Mouse (Mus musculus) brain, embryonic 18.5 days (tissue): ENCODE measurements around the gene Tmem88b.
A peak's percentile ranks its signal among the peaks of the same experiment; 100 is the strongest.

Experiments used
- DNase-seq: peaks from one replicate; pipeline ENCODE4 v3.0.0-alpha.2; 2012; ENCODE audit warnings: low read depth, low spot score

Gene Tmem88b

GRCm38 (mm10) chr4:155785819-155786218, at the start of gene Tmem88b:
TSS of gene Tmem88b (minus strand) at chr4:155785874.
- DNase-seq = no peak

- no peak for DNase-seq
Measured at GRCm38 (mm10) chr4:155833836-155834235, 48.2 kb upstream of the Tmem88b start.

- no peak for DNase-seq
Measured at GRCm38 (mm10) chr4:155833234-155833633, 47.6 kb upstream of the Tmem88b start.

GRCm38 (mm10) chr4:155832321-155832720, 46.6 kb upstream of the Tmem88b start:
- no peak for DNase-seq

DNA sequence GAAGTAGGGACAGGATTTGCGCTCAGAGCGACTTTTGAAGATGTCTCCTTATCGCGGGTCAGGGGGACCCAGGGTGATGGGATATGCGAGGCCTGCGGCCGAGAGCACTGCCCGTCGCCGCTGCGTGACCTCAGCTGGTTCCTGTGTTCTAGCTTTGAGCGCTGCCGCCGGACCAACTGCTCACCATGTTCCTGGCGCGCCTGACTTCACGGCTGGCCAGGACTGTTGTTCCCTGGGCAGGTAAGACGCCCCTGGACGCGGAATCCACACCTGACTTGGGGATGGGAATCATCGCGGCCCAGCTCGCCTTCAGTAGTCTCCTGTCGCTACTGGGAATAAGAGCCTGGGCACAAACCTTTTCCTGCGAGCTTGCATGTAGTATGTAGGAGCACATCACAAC, 46.2 kb upstream of the Tmem88b start:
- no peak for DNase-seq

- DNase-seq = peak; percentile 91
Measured at GRCm38 (mm10) chr4:155831205-155831766, 45.6 kb upstream of the Tmem88b start, which contains the start of gene Aurkaip1. TSS of gene Aurkaip1 (plus strand) at chr4:155831272.

- no peak for DNase-seq
Measured at GRCm38 (mm10) chr4:155830596-155830995, 44.9 kb upstream of the Tmem88b start.

DNA sequence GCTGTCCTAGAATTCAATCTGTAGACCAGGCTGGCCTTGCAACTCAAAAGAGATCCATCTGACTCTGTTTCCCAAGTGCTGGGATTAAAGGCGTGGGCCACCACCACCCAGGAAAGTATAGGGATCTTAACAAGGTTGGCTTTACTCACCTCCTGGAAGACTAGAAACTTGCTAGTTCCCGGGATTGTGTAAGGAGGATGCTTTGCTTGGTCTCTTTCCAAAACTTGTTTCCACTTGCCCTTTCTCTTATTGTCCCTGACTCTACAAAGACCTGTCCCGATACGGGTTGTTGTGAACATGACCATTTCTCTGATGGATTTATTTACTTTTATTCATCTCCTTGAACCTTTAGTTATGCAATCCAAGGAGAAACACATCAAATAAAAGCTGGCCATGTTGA, 44.2 kb upstream of the Tmem88b start:
- DNase-seq = no peak

DNA sequence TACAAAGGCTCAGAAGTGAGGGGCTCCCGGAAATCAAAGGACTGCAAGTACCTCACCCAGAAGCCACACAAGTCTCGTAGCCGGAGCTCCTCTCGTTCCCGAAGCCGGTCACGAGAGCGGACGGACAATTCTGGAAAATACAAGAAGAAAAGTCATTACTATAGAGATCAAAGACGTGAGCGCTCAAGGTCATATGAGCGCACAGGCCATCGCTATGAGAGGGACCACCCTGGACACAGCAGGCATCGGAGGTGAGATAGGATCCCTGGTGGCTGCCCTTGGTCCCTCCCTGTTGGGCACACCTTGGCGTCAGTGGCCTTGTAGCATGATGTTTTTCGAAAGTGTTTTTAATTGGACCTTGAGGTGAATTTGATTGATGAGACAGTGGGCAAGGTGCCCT, 37.8 kb upstream of the Tmem88b start:
- DNase-seq = no peak

DNA sequence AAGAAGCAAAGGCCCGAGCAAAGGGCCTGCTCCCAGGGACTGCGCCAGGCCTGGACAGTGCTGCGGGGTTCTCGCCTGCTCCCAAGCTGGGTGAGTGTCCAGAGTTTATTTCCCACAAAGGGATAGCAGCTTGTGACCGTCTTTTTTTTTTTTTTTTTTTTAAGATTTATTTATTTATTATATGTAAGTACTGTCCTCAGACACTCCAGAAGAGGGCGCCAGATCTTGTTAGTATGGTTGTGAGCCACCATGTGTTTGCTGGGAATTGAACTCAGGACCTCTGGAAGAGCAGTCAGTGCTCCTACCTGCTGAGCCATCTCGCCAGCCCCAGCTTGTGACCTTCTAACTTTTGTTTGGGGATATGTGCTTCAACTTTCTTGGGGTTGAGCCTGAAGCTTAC, 35.4 kb upstream of the Tmem88b start:
- no peak for DNase-seq

- DNase-seq = no peak
Measured at GRCm38 (mm10) chr4:155817533-155817932, 31.9 kb upstream of the Tmem88b start.

- DNase-seq = no peak
Measured at GRCm38 (mm10) chr4:155812665-155813181, 27.0 kb upstream of the Tmem88b start.

GRCm38 (mm10) chr4:155811929-155812664, 26.4 kb upstream of the Tmem88b start, which contains the start of gene Ccnl2:
TSS of gene Ccnl2 (plus strand) at chr4:155812489.
- peak; percentile 92 for DNase-seq

DNA sequence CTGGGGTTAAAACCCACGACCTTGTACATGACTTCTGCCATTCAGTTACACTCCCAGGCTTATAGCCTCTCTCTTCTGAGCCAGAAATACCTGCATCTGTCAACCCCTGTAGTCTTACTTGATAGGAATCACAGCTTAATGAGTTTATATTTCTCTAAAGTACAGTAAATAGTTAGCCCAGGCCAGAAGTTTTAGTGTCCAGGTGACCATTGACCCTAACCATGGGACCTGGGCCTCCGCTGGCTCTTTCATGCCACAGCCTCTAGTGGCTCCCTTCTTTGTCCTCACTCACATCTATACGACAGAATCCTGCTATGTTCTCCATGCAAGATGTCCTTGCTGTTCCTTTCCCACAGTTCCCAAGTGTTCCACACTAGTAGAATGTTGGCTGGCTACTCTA, 22.2 kb upstream of the Tmem88b start:
- no peak for DNase-seq

DNA sequence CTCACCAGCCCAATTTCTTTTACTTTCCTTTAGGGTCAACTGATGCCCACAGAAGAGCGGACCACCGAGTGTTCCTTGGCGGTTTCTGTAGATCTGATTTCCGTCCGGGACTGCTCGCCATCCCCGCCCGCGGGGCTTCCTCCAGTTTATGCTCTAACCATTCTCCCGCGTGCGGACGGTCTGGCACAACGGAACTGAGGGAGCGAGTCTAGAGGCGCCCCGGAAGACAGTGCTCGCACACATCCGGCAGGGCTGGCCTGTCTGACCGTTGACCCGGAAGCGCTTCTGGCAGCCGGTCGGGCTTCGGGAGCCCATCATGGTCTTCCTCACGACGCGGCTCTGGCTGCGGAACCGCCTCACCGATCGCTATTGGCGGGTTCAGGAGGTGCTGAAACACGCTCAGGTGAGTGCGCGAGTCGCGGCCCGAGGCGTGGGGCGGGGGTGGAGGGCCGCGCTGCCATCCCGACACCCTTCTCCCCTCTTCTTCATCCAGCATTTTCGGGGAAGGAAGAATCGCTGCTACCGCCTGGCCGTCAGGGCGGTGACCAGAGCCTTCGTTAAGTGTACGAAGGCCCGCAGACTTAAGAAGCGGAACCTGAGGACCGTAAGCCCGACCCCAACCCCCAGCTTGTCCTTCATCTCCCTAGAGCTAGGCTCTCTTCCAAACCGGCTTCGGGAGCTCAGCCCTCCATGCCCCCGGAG, 17.8 kb upstream of the Tmem88b start:
- peak; percentile 84 for DNase-seq

DNA sequence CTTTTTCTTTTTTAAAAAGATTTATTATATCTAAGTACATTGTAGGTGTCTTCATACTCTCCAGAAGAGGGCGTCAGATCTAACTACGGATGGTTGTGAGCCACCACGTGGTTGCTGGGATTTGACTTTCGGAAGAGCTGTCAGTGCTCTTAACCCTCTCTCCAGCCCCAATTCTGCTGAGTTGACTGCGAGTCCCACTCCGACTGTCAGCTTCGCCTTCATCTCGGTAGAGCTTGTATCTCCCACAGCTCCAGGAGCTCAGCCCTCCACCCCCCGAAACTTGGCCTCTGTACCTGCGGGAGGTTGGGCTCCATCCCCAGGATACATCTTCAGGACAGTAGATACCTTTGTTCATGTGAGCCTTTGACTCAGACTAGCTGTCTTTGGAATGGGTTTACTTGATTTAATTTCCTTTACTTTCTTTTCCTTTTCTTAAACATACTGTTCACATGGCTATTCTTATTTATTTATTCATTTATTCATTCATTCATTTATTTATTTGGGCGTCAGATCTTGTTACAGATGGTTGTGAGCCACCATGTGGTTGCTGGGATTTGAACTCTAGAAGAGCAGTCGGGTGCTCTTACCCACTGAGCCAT, 17.2 kb upstream of the Tmem88b start, which contains the start of gene Mrpl20:
Gene Mrpl20, plus strand, starts transcription at position 138 of the 599 bp plus-strand sequence.
- DNase-seq = no peak

- DNase-seq = no peak
Measured at GRCm38 (mm10) chr4:155802075-155802474, 16.4 kb upstream of the Tmem88b start.

DNA sequence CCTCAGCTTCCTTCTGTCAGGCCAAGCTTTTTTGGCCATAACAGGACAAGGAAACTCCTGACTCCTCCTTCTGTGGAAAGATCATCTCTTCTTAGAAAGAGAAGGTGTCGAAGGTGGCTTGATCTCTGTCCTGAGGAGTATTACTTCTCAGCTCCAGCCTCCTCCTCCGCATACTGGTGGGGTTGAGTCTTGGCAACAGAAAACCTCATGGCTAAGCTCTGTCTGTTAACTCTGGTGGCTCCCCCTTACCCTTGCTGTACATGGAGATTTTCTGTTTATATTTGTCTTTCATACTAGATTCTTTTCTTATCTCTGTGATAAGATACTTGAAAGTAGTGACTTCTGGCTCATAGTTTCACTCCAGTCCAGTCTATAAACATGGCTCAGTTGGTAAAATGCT, 8.1 kb upstream of the Tmem88b start:
- no peak for DNase-seq

- no peak for DNase-seq
Measured at GRCm38 (mm10) chr4:155791240-155791933, 5.7 kb upstream of the Tmem88b start.

- DNase-seq = no peak
Measured at GRCm38 (mm10) chr4:155790650-155791161, 5.0 kb upstream of the Tmem88b start.

DNA sequence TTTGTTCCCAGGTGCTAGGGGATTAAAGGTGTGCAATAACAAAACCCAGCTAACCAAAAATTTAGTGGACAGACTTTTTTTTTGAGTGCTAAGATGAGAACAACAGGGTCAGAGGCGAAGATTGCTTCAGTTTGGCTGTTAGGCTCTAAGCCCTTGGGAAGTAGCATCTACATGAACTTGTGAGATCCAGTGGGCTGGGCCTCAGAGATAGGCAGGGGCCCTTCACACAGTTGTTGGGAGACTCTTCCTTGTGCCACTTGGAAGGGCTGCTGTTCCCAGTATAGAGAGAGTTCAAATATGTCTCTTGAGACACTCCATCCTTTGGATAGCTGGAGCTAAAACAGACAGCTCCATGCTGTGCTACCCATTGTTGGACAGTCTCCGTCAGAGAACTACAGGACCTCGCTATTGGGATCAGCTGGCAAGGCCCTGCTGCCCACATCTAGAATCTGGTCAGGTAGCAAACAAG, 4.4 kb upstream of the Tmem88b start, which contains the start of gene Ankrd65:
Gene Ankrd65, plus strand, starts transcription at position 419 of the 469 bp plus-strand sequence.
- no peak for DNase-seq
